Mouse (Mus musculus) lung, postnatal 36 days (tissue): Measurements from ENCODE around the gene Atp2a2.

Source experiments
- DNase-seq: peaks from one replicate; pipeline ENCODE4 v3.0.0; 2022; ENCODE audit warnings: mixed read lengths

The Atp2a2 gene

DNA sequence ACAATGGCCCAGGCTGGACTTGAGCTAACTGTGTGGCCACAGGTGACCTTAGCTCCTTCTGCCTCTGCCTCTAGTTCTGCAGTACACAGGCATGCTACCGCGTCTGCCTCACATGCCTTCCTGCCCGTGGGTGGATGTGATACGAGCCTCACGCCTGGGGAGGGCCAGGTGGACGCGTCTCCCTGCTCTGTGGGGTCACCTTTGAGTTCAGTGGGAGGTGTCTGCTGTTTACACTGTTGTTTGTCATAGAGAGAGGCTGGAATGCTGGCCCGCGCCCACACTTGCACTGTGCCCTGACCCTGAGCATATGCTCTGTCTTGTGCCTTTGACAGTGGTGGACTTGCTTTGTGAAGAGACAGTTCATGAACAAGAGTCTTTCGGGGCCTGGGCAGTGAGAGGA, 96.5 kb downstream of the Atp2a2 start:
- no peak for DNase-seq
